Mouse (Mus musculus): ENCODE data around the gene Trem3.

DNA sequence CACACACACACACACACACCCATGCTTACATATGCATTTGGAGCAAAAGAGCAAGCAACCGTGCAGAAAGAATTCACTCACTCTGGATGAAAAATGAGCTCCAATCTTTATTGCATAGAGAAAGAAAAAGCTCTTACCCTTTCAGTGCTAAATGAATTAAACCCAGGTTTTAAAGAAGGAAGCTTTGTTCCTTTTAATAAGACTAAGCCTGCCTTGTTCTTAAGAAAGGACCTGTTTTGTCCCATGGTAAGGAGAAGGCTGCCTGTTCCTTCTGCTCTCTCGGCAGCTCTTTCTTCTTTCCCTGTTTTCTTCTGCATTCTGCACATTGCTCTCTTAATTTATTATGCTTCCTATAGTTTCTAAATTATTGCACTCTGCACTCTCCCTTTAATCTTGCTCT lies 18.6 kb downstream of the Trem3 start:
- TF ChIP-seq CTCF (IDR thresholded peaks at IDR 0.05; ENCODE audit: extremely low read depth, insufficient read depth, insufficient read length, insufficient replicate concordance) (no peak), POLR2A (IDR thresholded peaks at IDR 0.05; ENCODE audit: low read depth, low read length) (no peak)
